Mouse (Mus musculus) right cerebral cortex, adult 2 months (tissue): ENCODE measurements around the gene Ddx3y.

Experiments used
- DNase-seq, 2 experiments: peaks; one replicate each; pipeline ENCODE4 v3.0.0; 2021 to 2022; ENCODE audit warnings: low spot score in 2 of 2

The Ddx3y gene

GRCm38 (mm10) chrY:1286171-1286795 is at the start of gene Ddx3y:
Gene Ddx3y (minus strand): TSS chrY:1286629.
- DNase-seq = peak in 1 of 2 experiments; percentile 74

GRCm38 (mm10) chrY:1293708-1294107 is 7.3 kb upstream of the Ddx3y start:
- DNase-seq = no peak

GRCm38 (mm10) chrY:1285735-1286134 is 694 bp downstream of the Ddx3y start:
- DNase-seq = peak in 1 of 2 experiments; percentile 22

GRCm38 (mm10) chrY:1246117-1246516 is 40.3 kb downstream of the Ddx3y start:
- no peak for DNase-seq

GRCm38 (mm10) chrY:1245426-1245863 is 41.0 kb downstream of the Ddx3y start, which contains the start of gene Uty:
Gene Uty (minus strand): TSS chrY:1245759.
- peak in 1 of 2 experiments; percentile 80 for DNase-seq

- DNase-seq = peak in 1 of 2 experiments; percentile 2
Observed at GRCm38 (mm10) chrY:1244940-1245339, 41.5 kb downstream of the Ddx3y start.

- no peak for DNase-seq
Observed at GRCm38 (mm10) chrY:1244421-1244820, 42.0 kb downstream of the Ddx3y start.

GRCm38 (mm10) chrY:1220001-1220400 is 66.4 kb downstream of the Ddx3y start:
- no peak for DNase-seq
